8 mouse cellular contexts compared by ENCODE assay signal in genomic region chr9:120010781-120011511, GRCm38 (mm10). TPM values are rescaled to one million over a fixed set of nuclear protein-coding genes. Genes with fewer than 3 reads are reported as not detected.
A peak's percentile ranks its signal among the peaks of the same experiment; 100 is the strongest.
DNase-seq lines count a peak whose midpoint lies in the region; ATAC-seq lines count a peak whose summit lies in the region.

No protein-coding gene starts in this region.

- intact Hi-C loops in gastrocnemius, postnatal 14 days (cut with DNase I; ENCODE audit: low total_unique reads): no loop called here

- DNase-seq in adrenal gland, adult 18-20 months (ENCODE audit: low spot score in 2 of 2): peak; percentile 99 to 100
- peak; percentile 96 for DNase-seq in embryo, embryonic 10.5 days (ENCODE audit: low spot score)
- DNase-seq in gastrocnemius, postnatal 14 days: peak; percentile 96
- DNase-seq in left cerebral cortex, adult 9 months (ENCODE audit: low spot score in 2 of 2): peak; percentile 91 to 97
- peak; percentile 98 for DNase-seq in right cerebral cortex, postnatal 10 days (ENCODE audit: low spot score in 2 of 2)
- DNase-seq in urinary bladder, postnatal 14 days (ENCODE audit: low spot score): peak; percentile 99

- peak; percentile 97 for ATAC-seq in inflammation-experienced regulatory T-cells, adult 6 months
- ATAC-seq in megakaryocyte progenitor cell, adult 5-6 weeks (replicated peaks; ENCODE audit: poor library complexity): peak; percentile 93

RNA-seq across cellular contexts. Expression of gene Xirp1, which starts 12.5 kb away (rescaled TPM):
- under 1 TPM in 1 of 2 experiments, not detected in 1; 0.80 TPM for total RNA-seq in adrenal gland, adult 18-20 months (2021)
- 100 to 1,000 TPM in 1 of 2 experiments, 10 to 100 TPM in 1; 47.9 to 100 TPM for total RNA-seq in gastrocnemius, postnatal 14 days (2021)
- polyA plus RNA-seq in inflammation-experienced regulatory T-cells, adult 6 months (2017; shearing (Covaris generic)): not detected
- total RNA-seq in megakaryocyte progenitor cell, adult 5-6 weeks (2015): not detected in 2 replicates
- total RNA-seq in megakaryocyte progenitor cell, adult 5-6 weeks (2017): not detected in 2 replicates

RNA-seq across cellular contexts. Expression of gene Csrnp1, which starts 26.5 kb away (rescaled TPM):
- 10 to 100 TPM; 13.8 to 19.3 TPM for total RNA-seq in adrenal gland, adult 18-20 months (2021)
- 1 to 10 TPM; 1.9 to 2.5 TPM for total RNA-seq in gastrocnemius, postnatal 14 days (2021)
- polyA plus RNA-seq in inflammation-experienced regulatory T-cells, adult 6 months (2017; shearing (Covaris generic)): 10 to 100 TPM; 21.7 to 47.3 (median 39.5) TPM
- 9.0 and 12.3 TPM in 2 replicates for total RNA-seq in megakaryocyte progenitor cell, adult 5-6 weeks (2015)
- 13.3 and 18.9 TPM in 2 replicates for total RNA-seq in megakaryocyte progenitor cell, adult 5-6 weeks (2017)

RNA-seq across cellular contexts. Expression of gene Cx3cr1, which starts 58.7 kb away (rescaled TPM):
- 1 to 10 TPM; 2.8 to 3.4 TPM for total RNA-seq in adrenal gland, adult 18-20 months (2021)
- total RNA-seq in gastrocnemius, postnatal 14 days (2021): 1 to 10 TPM in 1 of 2 experiments, under 1 TPM in 1; 0.91 to 1.9 TPM
- polyA plus RNA-seq in inflammation-experienced regulatory T-cells, adult 6 months (2017; shearing (Covaris generic)): 1 to 10 TPM in 1 of 3 experiments, under 1 TPM in 2; 0.29 to 1.2 (median 0.43) TPM
- total RNA-seq in megakaryocyte progenitor cell, adult 5-6 weeks (2015): 10.6 and 11.9 TPM in 2 replicates
- total RNA-seq in megakaryocyte progenitor cell, adult 5-6 weeks (2017): 10.8 and 13.9 TPM in 2 replicates

Comparison
In these comparisons a context has a peak if more than half of its experiments do, and no peak if none do; other contexts are left out.
1. Peak in every context shown above with its lines: DNase-seq and ATAC-seq.
2. RNA of gene Xirp1, which starts 12.5 kb away (total RNA-seq): 47.9 to 100 TPM in gastrocnemius, postnatal 14 days; 0.80 TPM in adrenal gland, adult 18-20 months and not detected in megakaryocyte progenitor cell, adult 5-6 weeks; every median in the first group is over 10 times any median in the second.